Mouse (Mus musculus) liver, embryonic 15.5 days (tissue): ENCODE results near the gene Ninj2. TPM values are rescaled to one million over a fixed set of nuclear protein-coding genes. Genes with fewer than 3 reads are reported as not detected.

Experiments
- ATAC-seq: fragments of 200-750 bp; cut with Nextera tagmentation; 2 replicates; pipeline ENCODE4 v1.8.0; 2017; ENCODE audit warnings: moderate number of reproducible peaks, mild to moderate bottlenecking, moderate library complexity; ENCODE audit not compliant: insufficient read depth
- H3K27ac ChIP-seq: fragments of 300-500 bp; sonication (generic); replicated peaks from 2 replicates; pipeline ENCODE4 v1.5.1; 2015; ENCODE audit warnings: mild to moderate bottlenecking, inconsistent platforms
- H3K27me3 ChIP-seq: fragments of 300-500 bp; sonication (generic); 2 replicates; pipeline ENCODE4 v1.6.1; 2015; ENCODE audit warnings: mild to moderate bottlenecking, inconsistent platforms
- H3K36me3 ChIP-seq: fragments of 300-500 bp; sonication (generic); replicated peaks from 2 replicates; pipeline ENCODE4 v1.6.1; 2015; ENCODE audit warnings: moderate library complexity, mild to moderate bottlenecking, inconsistent platforms
- H3K4me1 ChIP-seq: fragments of 300-500 bp; sonication (generic); replicated peaks from 2 replicates; pipeline ENCODE4 v1.6.1; 2015; ENCODE audit warnings: inconsistent platforms
- H3K4me2 ChIP-seq: fragments of 300-500 bp; sonication (generic); 2 replicates; pipeline ENCODE4 v1.6.1; 2015; ENCODE audit warnings: moderate library complexity, mild to moderate bottlenecking, inconsistent platforms
- H3K4me3 ChIP-seq: fragments of 300-500 bp; sonication (generic); replicated peaks from 2 replicates; pipeline ENCODE4 v1.5.1; 2015; ENCODE audit warnings: mild to moderate bottlenecking, inconsistent platforms
- H3K9ac ChIP-seq: fragments of 300-500 bp; sonication (generic); 2 replicates; pipeline ENCODE4 v1.6.1; 2015; ENCODE audit warnings: moderate library complexity, mild to moderate bottlenecking, inconsistent platforms
- H3K9me3 ChIP-seq: fragments of 300-500 bp; sonication (generic); replicated peaks from 2 replicates; pipeline ENCODE4 v1.6.1; 2016; ENCODE audit warnings: inconsistent platforms
- WGBS: fragments of 180-500 bp; shearing (Covaris S2); methylation state at CpG from one replicate; pipeline ENCODE4 v1.1.7; 2015; ENCODE audit warnings: mixed read lengths; ENCODE audit not compliant: insufficient replicate concordance; 5-methylcytosine and 5-hydroxymethylcytosine counted together
- polyA plus RNA-seq: library from polyadenylated mRNA; unstranded; fragments of >200 nt; fragmentation: Nextera tagmentation; extraction: Ambion mirVana; gene quantifications from 2 replicates; pipeline ENCODE4 v1.2.1, GENCODE M21; 2015

Gene Ninj2
- polyA plus RNA-seq, 1 experiment from 2014 or later: 0.10 TPM

DNA sequence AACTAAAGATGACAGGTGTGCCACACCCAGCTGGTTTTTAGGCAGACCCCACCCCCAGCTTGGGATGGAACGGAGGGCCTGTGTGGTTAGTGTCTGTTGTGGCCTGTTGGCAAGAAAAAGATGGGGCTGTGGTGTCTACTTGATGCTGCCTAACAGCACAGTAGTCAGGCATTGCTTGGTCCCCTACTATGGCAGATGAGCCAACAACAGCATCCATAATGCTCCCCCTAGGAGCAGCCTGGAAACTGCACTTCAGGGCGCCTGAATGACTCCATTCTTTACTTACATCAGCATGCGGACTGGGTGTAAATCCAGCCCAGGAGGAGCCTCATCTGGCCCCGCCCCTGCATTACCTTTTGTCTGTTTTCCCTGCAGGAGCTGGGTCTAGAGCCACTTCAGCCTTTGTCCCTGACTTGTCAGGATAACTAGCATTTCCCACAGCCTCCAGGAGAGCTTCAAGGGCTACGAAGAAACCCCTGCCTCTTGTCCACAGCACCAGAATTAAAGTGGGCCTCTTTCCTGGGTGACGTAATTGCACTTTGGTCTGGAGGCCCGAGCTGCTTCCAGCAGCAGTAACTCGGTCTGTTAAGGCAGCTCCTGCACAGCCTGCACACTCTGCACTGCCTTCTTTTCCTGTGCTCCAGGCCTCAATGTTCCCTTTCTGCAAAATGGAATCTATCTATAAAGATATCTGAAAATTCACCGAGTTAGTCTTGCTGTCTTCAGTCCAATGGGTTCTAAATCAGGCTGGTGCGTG, 106.7 kb downstream of the Ninj2 start:
- Histone ChIP-seq H3K4me3 (no peak overlapping the region), H3K36me3 (no peaks in the 10 kb centered on the region), H3K27me3 (peaks cover 33% of the 10 kb centered on the region), H3K9ac (no peak overlapping the region), H3K27ac (no peak overlapping the region), H3K4me1 (peaks cover 25% of the 10 kb centered on the region), H3K9me3 (no peaks in the 10 kb centered on the region), H3K4me2 (no peak overlapping the region)
- WGBS: 55% methylated on average over 10 of the region's 10 CpGs
- no peak for ATAC-seq

DNA sequence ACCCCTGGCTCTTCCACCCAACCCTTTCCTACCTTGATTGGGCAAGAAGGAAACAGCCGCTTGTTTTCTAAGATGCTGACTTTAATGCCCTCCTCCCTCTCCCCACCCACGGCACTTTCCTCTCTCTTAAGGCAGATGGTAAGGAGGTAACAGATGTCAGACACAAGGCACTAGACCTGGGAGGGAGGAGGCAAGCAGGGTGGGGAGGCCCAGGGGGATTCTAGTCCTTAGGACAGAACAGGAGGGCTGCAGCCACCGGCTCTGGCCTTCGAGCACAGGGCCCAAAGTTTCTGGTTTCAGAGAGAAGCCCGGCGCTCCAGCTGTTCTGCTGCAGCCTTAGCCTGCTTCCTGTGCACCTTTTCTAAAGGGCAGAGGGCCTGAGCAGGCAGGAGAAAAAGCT, 108.8 kb downstream of the Ninj2 start:
- WGBS: 57% methylated on average over 6 of the region's 6 CpGs
- H3K27me3 ChIP-seq: peaks cover 44% of the 10 kb centered on the region
- H3K27ac ChIP-seq: no peak overlapping the region
- H3K4me2 ChIP-seq: no peak overlapping the region
- no peaks in the 10 kb centered on the region for H3K9me3 ChIP-seq
- peaks cover 24% of the 10 kb centered on the region for H3K4me1 ChIP-seq
- no peak for ATAC-seq
- no peak overlapping the region for H3K9ac ChIP-seq
- no peaks in the 10 kb centered on the region for H3K36me3 ChIP-seq
- no peak overlapping the region for H3K4me3 ChIP-seq

DNA sequence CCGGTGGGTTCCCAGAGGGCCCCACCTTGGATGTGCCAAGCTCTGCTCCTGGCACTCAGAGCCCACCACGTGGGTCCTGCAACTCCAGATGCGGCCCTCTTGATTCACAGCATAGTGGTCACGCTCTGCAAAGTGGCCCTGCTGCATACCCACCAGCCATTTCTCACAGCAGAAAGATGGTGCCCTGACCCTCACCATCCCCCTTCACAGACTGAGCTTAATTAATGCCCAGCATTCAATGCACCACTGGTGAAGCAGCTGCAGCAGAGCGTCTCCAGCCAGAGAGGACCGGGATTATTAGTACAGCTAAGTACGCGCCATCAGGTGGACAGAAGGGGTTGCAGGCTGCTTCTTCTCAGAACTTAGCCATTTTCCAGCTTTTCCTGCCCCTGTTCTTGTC, 109.3 kb downstream of the Ninj2 start:
- H3K27me3 ChIP-seq: peaks cover 44% of the 10 kb centered on the region
- 80% methylated on average over 8 of the region's 8 CpGs for WGBS
- ATAC-seq: no peak
- peaks cover 20% of the 10 kb centered on the region for H3K4me1 ChIP-seq
- no peak overlapping the region for H3K4me2 ChIP-seq
- no peaks in the 10 kb centered on the region for H3K9me3 ChIP-seq
- no peak overlapping the region for H3K27ac ChIP-seq
- no peaks in the 10 kb centered on the region for H3K36me3 ChIP-seq
- no peak overlapping the region for H3K9ac ChIP-seq
- no peak overlapping the region for H3K4me3 ChIP-seq

DNA sequence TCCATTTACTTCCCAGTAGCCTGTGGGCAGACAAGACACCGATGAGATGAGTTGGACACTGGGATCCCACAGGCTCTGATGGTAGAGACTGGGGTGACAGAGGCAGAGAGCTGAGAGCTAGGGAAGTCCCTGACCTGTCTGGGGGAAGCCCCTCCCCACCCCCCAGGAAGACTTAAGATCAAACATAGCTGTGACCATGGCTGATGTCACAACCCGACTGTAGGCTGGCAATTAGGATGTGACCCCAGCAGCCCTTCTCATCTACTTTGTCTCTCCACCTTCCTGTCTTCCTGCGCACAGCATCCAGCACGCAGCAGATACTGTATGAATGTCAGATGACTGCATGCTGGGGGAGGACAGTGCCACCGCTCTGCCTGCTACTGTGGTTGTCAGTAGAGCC, 113.4 kb downstream of the Ninj2 start:
- H3K4me1 ChIP-seq: peaks cover 8% of the 10 kb centered on the region
- H3K27me3 ChIP-seq: peaks cover 44% of the 10 kb centered on the region
- no peak overlapping the region for H3K9ac ChIP-seq
- WGBS: 66% methylated on average over 5 of the region's 5 CpGs
- ATAC-seq: no peak
- H3K4me2 ChIP-seq: no peak overlapping the region
- H3K27ac ChIP-seq: no peak overlapping the region
- no peaks in the 10 kb centered on the region for H3K9me3 ChIP-seq
- no peak overlapping the region for H3K4me3 ChIP-seq
- H3K36me3 ChIP-seq: no peaks in the 10 kb centered on the region

DNA sequence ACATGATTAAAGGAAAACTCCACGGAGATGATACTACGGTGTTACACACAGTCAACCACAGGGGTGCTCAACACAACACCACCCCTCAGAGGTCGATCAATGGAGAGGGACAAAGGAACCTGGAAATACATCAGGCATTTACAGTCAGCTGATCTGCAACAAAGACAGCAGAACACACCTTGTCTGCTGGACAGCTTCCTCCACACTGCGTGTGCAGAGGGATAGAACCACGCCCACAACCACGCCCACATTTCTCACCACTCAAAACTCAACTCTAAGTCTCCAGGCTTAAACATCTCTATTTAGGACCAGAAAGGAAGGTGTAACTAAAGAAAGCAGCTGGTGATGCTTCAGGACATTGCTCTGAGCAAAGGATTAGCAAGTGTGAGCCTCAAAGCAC, 118.4 kb downstream of the Ninj2 start:
- Histone ChIP-seq H3K36me3 (no peaks in the 10 kb centered on the region), H3K4me1 (peaks cover 36% of the 10 kb centered on the region), H3K4me3 (no peak overlapping the region), H3K9ac (no peak overlapping the region), H3K27ac (peak overlapping the region; percentile 14; the same call in 1 of the 2 replicates), H3K9me3 (no peaks in the 10 kb centered on the region), H3K4me2 (no peak overlapping the region), H3K27me3 (peaks cover 5% of the 10 kb centered on the region; the same call in 1 of the 2 replicates)
- ATAC-seq: no peak
- 53% methylated on average over 6 of the region's 6 CpGs for WGBS

DNA sequence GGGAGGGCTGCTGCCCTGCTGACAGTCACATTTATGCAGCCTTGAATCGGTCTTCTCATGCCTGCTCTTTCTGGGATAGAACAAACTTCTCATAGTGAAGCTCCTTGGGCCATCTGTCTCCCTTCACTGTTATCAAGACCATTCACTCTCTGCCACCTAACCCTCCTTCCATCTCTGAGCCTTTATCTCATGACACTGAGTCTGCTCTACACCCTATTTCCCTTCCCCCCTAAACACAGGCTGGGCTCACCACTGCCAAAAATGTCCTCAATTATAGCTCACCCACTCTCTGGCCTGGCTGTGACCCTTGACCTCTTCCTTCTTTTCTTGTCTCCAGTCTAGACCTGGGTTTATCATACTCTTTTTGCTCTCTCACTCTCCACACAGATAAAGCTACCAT, 123.6 kb downstream of the Ninj2 start:
- Histone ChIP-seq H3K4me1 (peaks cover 53% of the 10 kb centered on the region), H3K9me3 (no peaks in the 10 kb centered on the region), H3K4me3 (peak overlapping the region; percentile 9; the same call in 1 of the 2 replicates), H3K4me2 (peak overlapping the region; percentile 65), H3K27ac (peak overlapping the region; percentile 96), H3K9ac (peak overlapping the region; percentile 50), H3K27me3 (no peaks in the 10 kb centered on the region), H3K36me3 (no peaks in the 10 kb centered on the region)
- ATAC-seq: peak; percentile 99
- 17% methylated on average over 1 of the region's 1 CpGs for WGBS

DNA sequence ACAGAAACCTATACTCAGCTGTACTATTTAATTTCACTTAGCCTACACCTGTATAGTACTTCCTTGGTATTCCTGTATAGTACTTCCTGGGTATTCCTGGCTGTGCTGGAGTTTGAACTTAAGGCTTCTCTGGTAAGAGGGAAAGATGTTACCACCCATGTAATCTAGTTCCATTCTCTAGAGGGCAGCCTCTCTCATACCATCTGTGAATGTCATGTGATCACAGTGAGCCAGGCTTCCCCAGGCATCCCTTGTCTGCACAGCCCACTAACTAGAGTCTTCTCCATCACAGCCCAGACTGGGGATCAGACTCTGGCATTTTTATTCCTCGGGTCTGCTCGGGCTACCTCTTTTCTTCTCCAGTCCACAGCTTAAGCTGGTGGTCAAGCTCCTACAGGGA, 126.1 kb downstream of the Ninj2 start:
- Histone ChIP-seq H3K4me1 (peaks cover 51% of the 10 kb centered on the region), H3K27ac (no peak overlapping the region)
- WGBS: 73% methylated on average over 2 of the region's 2 CpGs

DNA sequence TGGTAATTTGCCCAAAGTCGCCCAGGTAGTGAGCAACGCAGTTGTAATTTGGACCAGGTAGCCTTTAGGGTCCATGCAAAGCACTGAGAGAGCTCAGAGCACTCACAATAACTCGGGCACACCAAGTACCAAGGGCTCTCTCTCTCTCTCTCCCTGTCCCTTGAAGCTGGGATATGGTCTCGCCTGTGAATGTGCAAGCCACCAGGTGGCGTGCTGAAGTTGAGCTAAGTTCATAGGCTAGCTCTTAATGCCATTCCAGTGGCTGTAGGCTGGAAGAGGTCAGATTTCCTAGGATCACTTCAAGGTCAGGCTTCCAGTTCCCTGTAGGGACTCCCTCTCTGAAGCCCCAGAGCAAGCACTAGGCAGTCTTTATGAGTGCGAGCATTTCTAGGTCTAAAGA, 129.5 kb downstream of the Ninj2 start:
- H3K4me1 ChIP-seq: peaks cover 18% of the 10 kb centered on the region
- H3K9ac ChIP-seq: no peak overlapping the region
- no peak overlapping the region for H3K4me2 ChIP-seq
- 25% methylated on average over 6 of the region's 6 CpGs for WGBS
- no peak for ATAC-seq
- H3K27ac ChIP-seq: no peak overlapping the region
- no peak overlapping the region for H3K4me3 ChIP-seq
- H3K36me3 ChIP-seq: no peaks in the 10 kb centered on the region
- H3K27me3 ChIP-seq: peaks cover 21% of the 10 kb centered on the region
- no peaks in the 10 kb centered on the region for H3K9me3 ChIP-seq

More for the DNA sequence above, 126.1 kb downstream of the Ninj2 start:
- Histone ChIP-seq H3K9me3 (no peaks in the 10 kb centered on the region), H3K4me3 (no peak overlapping the region), H3K4me2 (no peak overlapping the region), H3K9ac (no peak overlapping the region), H3K27me3 (peaks cover 9% of the 10 kb centered on the region), H3K36me3 (no peaks in the 10 kb centered on the region)
- no peak for ATAC-seq

DNA sequence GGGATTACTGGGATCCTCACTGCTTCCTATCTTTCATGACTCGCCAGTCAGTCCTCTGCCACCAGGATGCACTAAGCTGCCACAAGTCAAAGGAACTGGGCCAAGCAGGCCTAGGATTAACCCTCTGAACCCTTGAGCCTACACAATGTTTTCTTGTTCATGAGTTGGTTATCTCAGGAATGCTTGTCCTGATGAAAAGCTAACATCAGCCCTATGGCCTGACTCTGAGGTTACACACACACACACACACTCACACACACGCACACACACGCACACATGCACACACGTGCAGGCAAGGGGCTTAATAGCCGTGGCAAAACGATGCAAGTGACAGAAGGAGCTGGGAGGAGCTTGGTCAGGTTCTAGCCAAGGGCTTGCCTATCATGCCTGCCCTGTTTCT, 132.2 kb downstream of the Ninj2 start:
- ATAC-seq: no peak
- H3K36me3 ChIP-seq: no peaks in the 10 kb centered on the region
- no peak overlapping the region for H3K27ac ChIP-seq
- H3K4me1 ChIP-seq: peaks cover 6% of the 10 kb centered on the region; the same call in 1 of the 2 replicates
- H3K27me3 ChIP-seq: peaks cover 24% of the 10 kb centered on the region
- no peaks in the 10 kb centered on the region for H3K9me3 ChIP-seq
- H3K9ac ChIP-seq: no peak overlapping the region
- no peak overlapping the region for H3K4me3 ChIP-seq
- no peak overlapping the region for H3K4me2 ChIP-seq
- WGBS: 52% methylated on average over 6 of the region's 6 CpGs

DNA sequence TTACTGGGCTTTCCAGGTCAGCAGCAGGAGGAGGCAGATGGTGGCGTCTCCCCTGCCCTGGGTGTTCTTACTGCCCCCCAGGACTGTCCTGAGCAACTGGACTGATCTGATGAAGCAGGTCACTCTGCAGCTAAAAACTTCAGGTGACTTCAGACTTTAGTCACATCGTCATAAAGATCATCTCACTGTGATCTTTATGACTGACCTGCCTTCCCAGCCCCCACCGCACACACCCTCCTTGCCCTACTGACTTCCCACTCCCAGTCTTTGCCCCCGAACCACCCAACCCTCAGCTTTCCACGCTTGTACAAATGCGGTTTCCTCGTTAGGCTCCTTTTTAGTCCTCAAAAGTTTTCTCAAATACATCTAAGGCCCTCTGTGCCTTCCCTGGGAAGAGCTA, 133.9 kb downstream of the Ninj2 start:
- ATAC-seq: no peak
- no peaks in the 10 kb centered on the region for H3K36me3 ChIP-seq
- H3K9me3 ChIP-seq: no peaks in the 10 kb centered on the region
- no peak overlapping the region for H3K27ac ChIP-seq
- no peak overlapping the region for H3K4me3 ChIP-seq
- WGBS: 63% methylated on average over 7 of the region's 7 CpGs
- no peaks in the 10 kb centered on the region for H3K4me1 ChIP-seq
- H3K4me2 ChIP-seq: no peak overlapping the region
- H3K9ac ChIP-seq: no peak overlapping the region
- H3K27me3 ChIP-seq: peaks cover 29% of the 10 kb centered on the region

DNA sequence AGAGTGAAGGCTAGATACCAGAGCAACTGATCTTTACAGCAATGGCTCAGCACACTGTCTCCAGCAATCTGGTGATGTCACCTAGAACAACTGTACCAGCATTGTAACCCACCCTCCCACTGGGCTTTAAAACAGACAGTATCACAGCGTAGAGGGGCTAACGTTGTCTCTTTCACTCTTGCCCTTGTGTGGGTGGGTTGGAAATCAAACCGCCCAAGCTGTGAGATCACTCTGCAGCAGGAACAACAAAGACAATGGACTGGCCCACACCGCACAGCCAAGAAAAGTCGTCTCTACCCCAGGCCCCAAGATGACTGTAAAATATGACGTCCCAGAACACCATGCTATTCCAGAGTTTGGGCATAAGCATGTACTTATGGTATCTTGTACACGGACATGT, 136.7 kb downstream of the Ninj2 start:
- no peak for ATAC-seq
- H3K27ac ChIP-seq: no peak overlapping the region
- H3K9ac ChIP-seq: no peak overlapping the region
- no peak overlapping the region for H3K4me3 ChIP-seq
- no peaks in the 10 kb centered on the region for H3K9me3 ChIP-seq
- WGBS: 52% methylated on average over 7 of the region's 7 CpGs
- no peaks in the 10 kb centered on the region for H3K4me1 ChIP-seq
- no peaks in the 10 kb centered on the region for H3K36me3 ChIP-seq
- no peak overlapping the region for H3K4me2 ChIP-seq
- H3K27me3 ChIP-seq: peaks cover 42% of the 10 kb centered on the region

DNA sequence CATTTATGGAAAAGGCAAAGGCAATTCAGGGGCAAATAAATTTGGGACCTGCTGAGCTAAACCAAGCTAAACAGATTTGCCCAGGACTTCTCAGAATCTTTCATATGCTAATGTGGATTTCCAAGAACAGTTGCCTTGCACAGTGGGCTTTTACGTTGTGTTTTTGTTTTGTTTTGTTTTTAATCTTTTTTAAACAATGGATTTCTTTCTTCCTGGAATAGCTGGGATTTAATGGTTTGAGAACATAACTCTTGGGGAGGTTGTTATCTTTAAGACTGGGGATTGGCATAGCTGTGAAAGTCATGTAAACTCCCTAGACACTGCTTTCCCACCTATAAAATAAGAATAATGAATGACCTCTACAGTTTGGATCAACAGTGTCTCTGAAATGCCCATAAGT, 137.3 kb downstream of the Ninj2 start:
- Histone ChIP-seq H3K36me3 (no peaks in the 10 kb centered on the region), H3K27me3 (peaks cover 43% of the 10 kb centered on the region), H3K4me2 (no peak overlapping the region), H3K4me3 (no peak overlapping the region), H3K9me3 (no peaks in the 10 kb centered on the region), H3K9ac (no peak overlapping the region), H3K27ac (no peak overlapping the region), H3K4me1 (no peaks in the 10 kb centered on the region)
- 32% methylated on average over 1 of the region's 1 CpGs for WGBS
- no peak for ATAC-seq
